Mouse (Mus musculus) olfactory bulb, adult 2 months (tissue): ENCODE data around the gene Vwa2.

Experiments used
- CTCF ChIP-seq: fragments of 200-500 bp; IDR thresholded peaks from 2 replicates; pipeline ENCODE4 v1.5.1; 2012; ENCODE audit warnings: low read depth, mild to moderate bottlenecking, low read length, moderate library complexity; ENCODE audit not compliant: insufficient read depth
- POLR2A ChIP-seq: fragments of 200-500 bp; IDR thresholded peaks from 2 replicates; pipeline ENCODE4 v1.6.1; 2012; ENCODE audit warnings: mild to moderate bottlenecking, low read depth, low read length, moderate library complexity; ENCODE audit not compliant: insufficient read depth

DNA sequence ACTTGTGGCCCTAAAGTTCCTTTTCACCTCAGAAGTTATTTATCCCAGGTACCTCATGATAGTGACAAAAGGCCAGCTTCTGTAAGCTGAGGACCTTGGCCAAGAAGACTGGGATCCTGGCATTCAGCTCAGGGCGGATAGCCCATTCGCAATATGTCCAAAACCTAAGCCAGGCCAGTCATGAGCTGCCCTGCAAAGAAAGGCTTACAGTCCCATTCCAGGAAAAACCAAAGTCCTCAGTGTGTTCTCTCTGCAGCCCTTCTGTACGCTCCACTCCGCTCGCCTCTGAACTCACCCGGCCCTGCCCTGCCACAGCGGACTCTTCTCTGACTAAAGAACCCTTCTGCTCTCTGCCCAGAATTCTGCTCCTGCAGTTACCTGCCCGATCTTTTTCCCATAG is 62.2 kb downstream of the Vwa2 start:
- no peak for TF ChIP-seq POLR2A
- no peak for TF ChIP-seq CTCF
